Mouse (Mus musculus): ENCODE data around the gene Wee2.

Wee2 gene

DNA sequence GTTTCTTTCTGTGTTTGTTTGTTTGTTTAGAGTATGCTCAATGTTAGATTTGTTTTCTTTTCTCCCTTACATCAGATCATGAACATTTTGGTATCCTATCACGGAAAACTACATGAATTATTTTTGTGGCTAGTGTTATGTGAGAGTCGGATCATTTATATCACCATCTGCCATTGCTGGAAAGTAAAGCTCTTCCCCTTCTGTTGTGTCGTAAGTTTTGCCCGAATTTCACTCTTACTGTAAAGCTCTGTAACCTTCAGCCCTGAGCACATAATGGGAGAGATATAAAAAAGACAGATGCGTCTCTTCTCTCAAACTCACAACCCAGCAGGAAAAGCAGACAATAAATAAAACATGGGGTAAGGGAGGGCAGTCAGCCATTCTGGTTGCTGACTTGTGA, at the start of gene Wee2:
Gene Wee2, plus strand, starts transcription at position 153 of the 400 bp plus-strand sequence.
- no peak for DNase-seq (ENCODE audit: low read depth, low spot score)

GRCm38 (mm10) chr6:40390975-40391374, 47.9 kb upstream of the Wee2 start:
- no peak for DNase-seq (ENCODE audit: low read depth, low spot score)

GRCm38 (mm10) chr6:40393213-40393612, 45.7 kb upstream of the Wee2 start:
- DNase-seq (ENCODE audit: low read depth, low spot score) = no peak

GRCm38 (mm10) chr6:40402031-40402430, 36.9 kb upstream of the Wee2 start:
- no peak for DNase-seq (ENCODE audit: low read depth, low spot score)

- no peak for DNase-seq (ENCODE audit: low read depth, low spot score)
Observed at GRCm38 (mm10) chr6:40403640-40404285, 35.1 kb upstream of the Wee2 start.

DNA sequence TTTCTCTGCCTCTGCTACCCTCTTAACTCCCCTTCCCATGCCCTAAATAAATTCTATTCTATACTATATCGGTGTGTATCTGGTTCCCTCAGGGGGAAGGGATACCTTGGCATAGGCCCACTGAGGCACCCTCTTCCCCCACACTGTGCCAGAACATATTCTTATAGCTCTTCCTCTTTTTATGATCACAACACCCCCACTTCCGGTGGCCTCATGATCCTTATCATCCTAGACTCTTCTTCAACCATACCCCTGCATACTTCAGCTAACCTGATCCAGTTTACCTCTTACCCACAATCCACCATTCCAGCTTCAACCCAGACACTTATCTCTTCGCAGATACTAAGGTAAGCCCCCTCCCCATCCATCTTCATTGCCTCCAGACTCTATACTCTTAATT, 27.8 kb upstream of the Wee2 start:
- no peak for DNase-seq (ENCODE audit: low read depth, low spot score)

- DNase-seq (ENCODE audit: low read depth, low spot score) = no peak
Observed at GRCm38 (mm10) chr6:40413046-40413445, 25.8 kb upstream of the Wee2 start.

DNA sequence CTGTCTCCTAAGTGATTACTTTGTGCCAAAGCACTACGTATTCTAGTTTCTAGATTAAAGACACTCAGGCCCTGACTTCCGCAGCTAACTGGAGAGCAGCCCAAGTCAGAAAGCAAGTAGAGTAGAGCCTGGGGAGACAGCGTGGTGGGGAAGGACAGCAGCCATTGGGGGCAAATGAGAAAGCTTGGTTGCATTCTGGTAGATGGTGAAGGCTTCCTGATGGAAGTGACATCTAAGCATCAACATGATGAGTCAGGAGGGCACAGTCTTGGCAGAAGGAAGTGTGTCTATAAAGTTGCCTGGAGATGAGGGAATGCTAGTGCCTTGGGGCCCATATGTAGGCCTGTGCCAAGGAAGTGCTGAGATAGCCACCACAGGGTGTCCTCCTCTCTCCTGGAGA, 25.3 kb upstream of the Wee2 start:
- no peak for DNase-seq (ENCODE audit: low read depth, low spot score)

DNA sequence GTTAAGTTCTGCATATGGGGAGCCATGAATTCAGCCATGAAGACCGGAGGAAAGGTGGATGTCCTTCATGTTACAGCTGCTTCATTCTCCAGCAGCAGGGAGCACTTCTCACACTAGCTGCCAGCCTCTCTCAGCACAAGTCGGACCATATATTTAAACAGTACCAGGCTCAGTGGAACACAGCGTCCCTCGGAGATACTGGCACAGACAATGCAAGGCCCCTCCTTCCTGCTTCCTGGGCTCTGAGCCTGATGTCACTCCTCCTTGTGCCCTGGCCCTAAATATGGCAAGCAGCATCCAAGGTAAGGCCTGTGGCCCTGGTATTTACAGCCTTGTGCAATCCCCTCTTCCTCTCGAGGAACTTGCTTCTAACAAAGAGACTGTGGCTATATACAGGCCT, 23.1 kb upstream of the Wee2 start:
- no peak for DNase-seq (ENCODE audit: low read depth, low spot score)

- no peak for DNase-seq (ENCODE audit: low read depth, low spot score)
Observed at GRCm38 (mm10) chr6:40418386-40418785, 20.5 kb upstream of the Wee2 start.

GRCm38 (mm10) chr6:40421099-40421498, 17.8 kb upstream of the Wee2 start:
- DNase-seq (ENCODE audit: low read depth, low spot score) = no peak

DNA sequence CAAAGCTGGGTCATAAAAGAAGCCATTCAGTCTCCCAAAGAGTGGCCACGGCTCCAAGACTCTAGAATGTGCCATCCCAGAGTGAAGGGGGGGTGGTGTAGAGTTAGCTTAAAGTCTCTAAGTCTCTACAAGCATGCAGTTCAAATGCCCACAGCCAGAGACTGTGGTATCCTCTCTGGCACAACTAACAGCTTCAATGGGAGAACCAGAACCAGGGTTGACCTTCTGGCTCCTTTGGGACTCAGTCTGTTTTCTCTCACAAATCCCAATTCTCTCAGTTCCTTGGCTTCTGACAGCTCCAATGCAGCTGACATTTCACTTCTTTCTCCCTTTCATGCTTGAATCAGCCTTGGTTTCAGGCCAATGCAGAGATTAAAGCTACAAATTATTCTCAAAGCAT, 15.9 kb upstream of the Wee2 start:
- DNase-seq (ENCODE audit: low read depth, low spot score) = no peak

- DNase-seq (ENCODE audit: low read depth, low spot score) = no peak
Observed at GRCm38 (mm10) chr6:40423774-40424173, 15.1 kb upstream of the Wee2 start.

GRCm38 (mm10) chr6:40427441-40427840, 11.4 kb upstream of the Wee2 start:
- DNase-seq (ENCODE audit: low read depth, low spot score) = no peak

DNA sequence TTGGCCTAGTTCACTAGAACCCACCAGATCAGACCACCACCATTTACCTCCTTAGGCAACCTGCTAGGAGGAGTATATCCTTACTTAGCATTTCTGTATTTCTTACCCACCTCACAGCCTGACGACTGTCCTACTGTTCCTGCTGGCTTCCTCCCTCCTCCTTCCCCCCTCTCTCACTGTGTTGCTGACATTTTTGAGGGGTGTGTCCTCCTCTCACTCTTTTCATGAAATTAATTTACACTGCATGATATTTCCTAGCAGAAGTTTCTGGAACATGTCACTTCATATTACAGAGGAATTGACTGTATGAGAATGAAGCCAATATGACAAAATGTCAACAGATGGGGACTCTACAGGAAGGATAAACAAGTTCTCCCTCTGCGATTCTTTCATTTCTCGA, 10.2 kb upstream of the Wee2 start:
- DNase-seq (ENCODE audit: low read depth, low spot score) = no peak

DNA sequence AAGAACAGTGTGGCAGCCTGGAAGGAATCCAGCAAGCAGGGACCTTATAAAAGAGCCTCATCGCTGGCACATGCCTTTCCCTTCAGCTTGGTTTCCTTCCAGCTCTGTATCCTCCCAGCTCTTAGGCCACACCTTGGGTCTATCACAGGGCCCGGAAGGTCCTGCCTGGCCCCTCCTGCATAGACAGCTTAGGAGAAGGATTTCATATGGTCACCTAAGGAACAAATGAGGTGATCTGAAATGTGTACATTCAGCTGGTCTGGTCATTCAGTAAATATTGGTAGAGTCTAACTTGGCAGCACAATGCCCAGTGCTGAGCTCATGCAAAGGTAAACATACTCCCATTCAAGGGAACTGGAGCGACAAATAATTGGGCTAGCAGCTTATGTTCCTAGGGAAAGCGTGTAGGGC, 9.4 kb upstream of the Wee2 start:
- no peak for DNase-seq (ENCODE audit: low read depth, low spot score)

DNA sequence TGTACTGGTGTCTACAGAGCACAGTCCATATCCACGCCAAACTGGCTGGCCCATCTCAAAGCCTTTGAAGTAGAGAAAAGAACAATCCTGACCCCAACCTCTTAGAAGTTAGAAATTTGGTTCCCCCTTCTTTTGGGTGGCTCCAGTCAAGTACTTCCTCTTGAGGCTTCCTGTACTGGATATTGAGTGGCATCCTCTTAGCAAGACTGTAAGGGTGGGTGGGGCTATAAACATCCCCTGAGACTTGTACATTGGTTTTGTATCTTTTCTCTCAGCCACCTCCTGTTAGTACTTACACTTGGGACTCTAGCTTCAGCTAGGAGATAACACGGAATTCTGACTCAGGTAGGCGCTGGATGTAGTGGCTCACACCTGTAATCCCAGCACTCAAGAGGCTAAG, 8.6 kb upstream of the Wee2 start:
- DNase-seq (ENCODE audit: low read depth, low spot score) = no peak

DNA sequence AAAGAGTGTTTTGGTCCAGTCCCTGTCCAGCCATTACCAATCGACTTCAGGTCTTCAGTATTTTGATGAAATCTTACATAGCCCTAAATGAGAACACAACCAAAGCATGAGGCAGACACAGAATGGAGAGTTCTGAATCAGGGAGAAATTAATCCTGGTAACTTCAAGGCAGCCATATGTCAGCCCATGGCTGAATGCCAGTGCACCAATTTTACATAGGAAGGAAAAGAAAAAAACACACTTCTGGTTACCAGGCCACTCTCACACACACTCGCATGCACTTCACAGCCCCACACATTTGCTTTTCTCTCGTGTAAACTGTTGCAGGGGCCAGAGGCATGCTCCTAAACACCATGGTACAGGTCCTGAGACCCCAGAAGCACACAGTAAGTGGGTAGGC, 8.0 kb upstream of the Wee2 start:
- DNase-seq (ENCODE audit: low read depth, low spot score) = no peak

DNA sequence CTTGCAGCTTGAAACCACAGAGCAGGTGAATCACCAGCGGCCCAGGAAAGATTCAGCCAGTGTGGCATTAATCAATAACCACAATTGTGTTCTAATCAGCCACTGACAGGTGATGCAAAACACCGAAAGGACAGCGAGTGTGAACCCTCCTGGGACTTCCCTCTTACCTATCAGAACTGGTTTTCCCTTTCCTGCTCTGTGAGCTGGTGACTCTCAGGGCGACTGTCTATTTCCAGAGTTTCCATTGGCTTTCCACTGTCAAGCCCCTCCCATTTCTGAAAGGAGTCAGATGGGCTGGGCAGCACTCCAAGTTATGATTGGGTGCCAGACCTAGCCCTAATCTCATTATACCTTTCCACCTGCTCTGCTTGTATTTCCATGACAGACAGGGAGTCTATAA, 7.5 kb upstream of the Wee2 start:
- DNase-seq (ENCODE audit: low read depth, low spot score) = no peak

DNA sequence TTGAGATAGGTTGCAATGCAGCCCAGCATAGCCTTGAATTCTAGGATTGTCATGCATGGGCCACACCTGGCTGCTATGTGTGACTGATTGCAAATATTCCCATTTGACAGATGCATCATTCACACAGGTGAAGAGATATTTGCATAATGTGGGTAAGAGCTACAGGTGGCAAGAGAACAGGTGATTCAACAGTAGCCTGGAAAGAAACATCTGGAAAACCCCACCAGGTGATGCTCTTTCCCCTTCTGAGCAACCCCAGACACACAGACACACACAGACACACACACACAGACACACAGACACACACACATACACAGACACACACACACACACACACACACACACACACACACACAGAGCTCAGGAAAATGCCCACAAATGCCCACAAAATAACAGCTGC, 7.1 kb upstream of the Wee2 start:
- no peak for DNase-seq (ENCODE audit: low read depth, low spot score)

GRCm38 (mm10) chr6:40432346-40433275, 6.3 kb upstream of the Wee2 start:
- no peak for DNase-seq (ENCODE audit: low read depth, low spot score)

DNA sequence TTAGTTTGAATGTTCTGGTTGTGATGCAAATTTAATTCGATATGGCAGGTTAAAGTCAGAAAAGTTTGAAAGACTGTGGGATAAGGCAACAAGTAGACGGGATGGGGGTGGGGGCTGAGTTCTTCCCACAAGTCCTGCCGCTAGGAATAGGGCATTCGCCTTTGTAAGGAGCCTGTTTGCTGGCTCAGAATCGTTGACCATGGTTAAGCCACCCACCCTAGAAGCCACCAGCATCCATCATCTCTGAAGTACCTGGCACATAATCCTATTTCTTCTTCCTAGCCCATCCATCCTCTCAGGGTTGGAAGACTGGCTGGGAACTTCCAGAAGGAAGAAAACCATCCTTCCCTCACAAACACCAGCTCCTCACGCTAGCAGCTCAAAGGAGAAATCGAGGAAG, 4.2 kb upstream of the Wee2 start:
- DNase-seq (ENCODE audit: low read depth, low spot score) = no peak
